ENCODE assay signal across 21 mouse cellular contexts in the genomic region with DNA sequence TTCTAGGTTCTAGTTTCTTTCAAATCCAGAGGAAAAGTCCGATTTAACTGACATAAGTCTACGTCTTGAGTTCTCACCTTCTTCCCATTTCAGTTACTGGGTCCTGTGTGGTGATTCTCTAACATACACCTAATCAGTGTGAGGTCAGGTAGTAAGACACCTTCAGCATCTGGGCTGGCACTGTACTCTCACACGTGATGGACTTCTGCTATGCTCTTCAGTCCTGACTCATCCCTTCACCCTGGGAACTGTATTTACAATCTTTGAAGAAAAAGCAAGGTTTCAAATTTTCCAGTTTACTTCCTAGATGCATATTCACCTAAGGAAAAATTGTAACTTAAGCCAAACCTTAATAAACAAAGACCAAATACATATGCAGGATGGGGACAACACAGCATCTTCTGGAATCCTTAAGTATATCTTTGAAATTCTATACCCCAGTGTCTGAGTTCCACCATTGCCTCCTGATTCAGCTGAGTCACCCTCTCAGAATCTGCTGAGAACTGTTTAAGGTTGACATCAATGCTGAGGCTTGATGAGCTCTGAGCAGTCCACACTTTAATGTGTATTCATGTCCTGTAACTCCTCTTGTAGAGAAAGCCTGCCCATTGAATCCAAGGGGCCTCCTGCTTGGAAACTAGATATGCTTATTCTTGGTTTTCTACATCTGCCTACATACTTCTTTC.
"Had no signal": no experiment of that assay in that cellular context is flagged by ENCODE, and none has a peak within 500 bp of the region (broad histone marks: within the 10 kb centered on the region; RNA-seq: fewer than 3 reads in every experiment).

No protein-coding gene starts in this region.

- ATAC-seq: liver, postnatal 0 days; lung, postnatal 0 days had no signal

- DNase-seq: kidney, postnatal 10 days; kidney, postnatal 36 days; layer of hippocampus, postnatal 36 days; left cerebral cortex, postnatal 4 days; liver, postnatal 0 days; lung, embryonic 14.5 days; midbrain, embryonic 14.5 days; retina, postnatal 1 day; right cerebral cortex, postnatal 25 days; spleen, adult 18-20 months; thymus, postnatal 36 days had no signal

- H3K4me3 ChIP-seq: kidney, embryonic 15.5 days; left cerebral cortex, adult 2 months; limb, embryonic 12.5 days; limb, embryonic 15.5 days; neural tube, embryonic 13.5 days; stomach, embryonic 15.5 days had no signal

- H3K4me1 ChIP-seq: kidney, embryonic 15.5 days; limb, embryonic 15.5 days; neural tube, embryonic 13.5 days; stomach, embryonic 15.5 days had no signal

- H3K9me3 ChIP-seq: kidney, embryonic 15.5 days; limb, embryonic 12.5 days; limb, embryonic 15.5 days; neural tube, embryonic 13.5 days; stomach, embryonic 15.5 days had no signal

- H3K36me3 ChIP-seq: kidney, embryonic 15.5 days; limb, embryonic 12.5 days; limb, embryonic 15.5 days; neural tube, embryonic 13.5 days; stomach, embryonic 15.5 days had no signal

- H3K27me3 ChIP-seq: kidney, embryonic 15.5 days; limb, embryonic 12.5 days; limb, embryonic 15.5 days; neural tube, embryonic 13.5 days; stomach, embryonic 15.5 days had no signal

- H3K4me2 ChIP-seq: kidney, embryonic 15.5 days; limb, embryonic 12.5 days; limb, embryonic 15.5 days; liver, embryonic 11.5 days; lung, embryonic 14.5 days; neural tube, embryonic 13.5 days; stomach, embryonic 15.5 days had no signal

- H3K9ac ChIP-seq: kidney, embryonic 15.5 days; limb, embryonic 12.5 days; limb, embryonic 15.5 days; liver, embryonic 14.5 days; liver, postnatal 0 days; lung, embryonic 14.5 days; neural tube, embryonic 13.5 days; stomach, embryonic 15.5 days had no signal

- H3K27ac ChIP-seq: kidney, embryonic 15.5 days; left cerebral cortex, adult 2 months; limb, embryonic 12.5 days; limb, embryonic 15.5 days; liver, embryonic 14.5 days; macrophage; neural tube, embryonic 13.5 days; stomach, embryonic 15.5 days had no signal
